Mouse (Mus musculus) neural tube, embryonic 10.5 days (tissue): ENCODE measurements around the gene Scimp.
A peak's percentile ranks its signal among the peaks of the same experiment; 100 is the strongest.
"Not testable (repeated sequence)": the region's sequence is repeated elsewhere in the genome, so short reads cannot be mapped to it uniquely, and the experiment has no call there.

Experiments used
- DNase-seq: peaks from one replicate; pipeline ENCODE4 v3.0.0-alpha.2; 2017; ENCODE audit warnings: low spot score; ENCODE audit errors: extremely low spot score

Gene Scimp

GRCm38 (mm10) chr11:70770804-70771203 is 41.6 kb downstream of the Scimp start:
- DNase-seq = no peak

- DNase-seq = no peak
Measured at GRCm38 (mm10) chr11:70765776-70766445, 46.5 kb downstream of the Scimp start.

- DNase-seq = peak; percentile 83
Measured at GRCm38 (mm10) chr11:70763936-70764808, 48.2 kb downstream of the Scimp start, which contains the start of gene Zfp3. Gene Zfp3 (plus strand): TSS chr11:70764209.

- DNase-seq = no peak
Measured at GRCm38 (mm10) chr11:70763582-70763935, 48.8 kb downstream of the Scimp start.

- no peak for DNase-seq
Measured at GRCm38 (mm10) chr11:70762641-70763040, 49.7 kb downstream of the Scimp start.

GRCm38 (mm10) chr11:70760446-70760845 is 51.9 kb downstream of the Scimp start:
- not testable (repeated sequence) for DNase-seq

- peak; percentile 85 for DNase-seq
Measured at GRCm38 (mm10) chr11:70755645-70756044, 56.7 kb downstream of the Scimp start.

- no peak for DNase-seq
Measured at GRCm38 (mm10) chr11:70754958-70755357, 57.4 kb downstream of the Scimp start.

GRCm38 (mm10) chr11:70754476-70754875 is 57.9 kb downstream of the Scimp start:
- no peak for DNase-seq

GRCm38 (mm10) chr11:70753146-70753545 is 59.2 kb downstream of the Scimp start:
- DNase-seq = no peak

GRCm38 (mm10) chr11:70752337-70753017 is 59.9 kb downstream of the Scimp start:
- DNase-seq = no peak

GRCm38 (mm10) chr11:70747876-70748545 is 64.4 kb downstream of the Scimp start:
- no peak for DNase-seq

GRCm38 (mm10) chr11:70745636-70746035 is 66.8 kb downstream of the Scimp start:
- no peak for DNase-seq

GRCm38 (mm10) chr11:70742581-70743459 is 69.6 kb downstream of the Scimp start:
- no peak for DNase-seq

- DNase-seq = no peak
Measured at GRCm38 (mm10) chr11:70742117-70742516, 70.3 kb downstream of the Scimp start.

- no peak for DNase-seq
Measured at GRCm38 (mm10) chr11:70741603-70742002, 70.8 kb downstream of the Scimp start.
